Mouse (Mus musculus): Measurements from ENCODE around the gene 2310033P09Rik. TPM values are rescaled to one million over a fixed set of nuclear protein-coding genes. Genes with fewer than 3 reads are reported as not detected.
A peak's percentile ranks its signal among the peaks of the same experiment; 100 is the strongest.

Gene 2310033P09Rik
- polyA plus RNA-seq, 1 experiment from 2014 or later: 41.3 TPM

DNA sequence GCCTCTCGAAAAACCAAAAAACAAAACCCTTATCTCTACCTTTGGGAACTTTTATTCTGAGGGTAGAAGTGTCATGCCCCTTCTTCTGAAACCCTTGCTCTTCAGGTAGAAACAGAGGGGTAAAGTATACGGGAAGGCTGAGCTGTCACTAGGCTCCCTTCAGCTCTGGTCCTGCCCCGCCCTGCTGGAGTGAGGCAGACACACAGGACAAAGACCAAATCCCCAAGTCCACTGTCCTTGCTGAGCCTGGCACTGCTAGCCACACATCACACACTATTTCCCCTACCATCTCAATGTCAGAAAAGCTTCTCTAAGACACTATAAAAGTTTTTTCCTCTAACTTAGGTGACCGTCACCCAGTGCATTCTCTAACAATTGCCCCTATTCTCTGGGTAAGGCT, 14.2 kb downstream of the 2310033P09Rik start:
- H3K36me3 ChIP-seq (ENCODE audit: control insufficient read depth, insufficient read depth, low read length): peaks cover 24% of the 10 kb centered on the region
- 84% methylated on average over 4 of the region's 4 CpGs for WGBS
- H3K27ac ChIP-seq (ENCODE audit: low read depth, low read length): no peak overlapping the region; the same call in 1 of the 2 replicates
- no peak overlapping the region for H3K4me3 ChIP-seq (ENCODE audit: low read depth, low read length)
- H3K4me2 ChIP-seq: no peak overlapping the region
- H3K27me3 ChIP-seq (replicated peaks; ENCODE audit: control insufficient read depth, insufficient read depth, low read length): no peaks in the 10 kb centered on the region
- H3K9me3 ChIP-seq (ENCODE audit: control insufficient read depth, low read length): no peaks in the 10 kb centered on the region
- peaks cover 69% of the 10 kb centered on the region for H3K4me1 ChIP-seq (replicated peaks; ENCODE audit: control insufficient read depth, insufficient read depth, low read length)
- no peak for DNase-seq (ENCODE audit: low spot score)
- H3K9ac ChIP-seq (ENCODE audit: low read depth, low read length): no peak overlapping the region
- ATAC-seq (replicated peaks; ENCODE audit: low FRiP score): no peak

DNA sequence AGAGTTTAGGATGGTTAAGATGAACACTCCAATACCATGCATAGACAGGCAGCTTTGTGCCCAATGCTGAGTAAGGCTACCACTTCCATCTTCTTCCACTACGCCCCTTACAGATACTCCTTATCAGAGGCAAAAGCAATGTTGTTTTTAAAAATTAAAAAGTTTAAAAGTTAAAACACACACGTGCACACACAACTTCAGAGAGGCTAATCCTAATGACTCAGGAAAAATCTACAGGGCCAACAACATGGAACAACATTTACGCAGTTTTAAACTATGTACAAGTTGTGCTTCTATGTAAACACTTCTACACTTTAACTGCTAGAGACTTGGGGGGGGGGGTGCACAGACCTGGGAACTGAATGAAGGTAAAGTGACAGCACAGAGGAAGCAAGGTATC, 15.9 kb downstream of the 2310033P09Rik start:
- Histone ChIP-seq H3K4me1 (replicated peaks; ENCODE audit: control insufficient read depth, insufficient read depth, low read length) (peaks cover 64% of the 10 kb centered on the region), H3K9me3 (ENCODE audit: control insufficient read depth, low read length) (no peaks in the 10 kb centered on the region), H3K4me3 (ENCODE audit: low read depth, low read length) (no peak overlapping the region), H3K4me2 (no peak overlapping the region), H3K9ac (ENCODE audit: low read depth, low read length) (no peak overlapping the region), H3K36me3 (ENCODE audit: control insufficient read depth, insufficient read depth, low read length) (peaks cover 13% of the 10 kb centered on the region), H3K27me3 (replicated peaks; ENCODE audit: control insufficient read depth, insufficient read depth, low read length) (no peaks in the 10 kb centered on the region), H3K27ac (ENCODE audit: low read depth, low read length) (no peak overlapping the region)
- DNase-seq (ENCODE audit: low spot score) (no peak), ATAC-seq (replicated peaks; ENCODE audit: low FRiP score) (no peak)
- 80% methylated on average over 3 of the region's 3 CpGs for WGBS

DNA sequence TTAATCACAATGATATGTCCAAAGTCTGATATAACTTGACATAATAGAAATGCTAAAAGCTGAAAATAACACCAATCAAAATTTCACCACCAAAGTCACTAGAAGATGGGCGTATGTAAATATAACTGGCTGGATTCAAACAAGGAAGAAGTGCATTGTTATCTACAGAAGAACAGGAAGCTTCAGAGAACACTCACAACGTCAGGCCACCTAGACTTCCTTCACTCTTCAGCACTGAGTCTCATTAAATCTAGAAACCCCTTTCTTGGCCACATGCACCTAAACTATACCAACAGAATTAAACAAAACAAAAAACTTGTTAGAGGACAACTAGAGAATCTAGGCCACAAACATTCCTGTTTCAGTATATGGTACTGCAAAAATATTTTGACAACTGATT, 16.3 kb downstream of the 2310033P09Rik start:
- H3K4me2 ChIP-seq: no peak overlapping the region

DNA sequence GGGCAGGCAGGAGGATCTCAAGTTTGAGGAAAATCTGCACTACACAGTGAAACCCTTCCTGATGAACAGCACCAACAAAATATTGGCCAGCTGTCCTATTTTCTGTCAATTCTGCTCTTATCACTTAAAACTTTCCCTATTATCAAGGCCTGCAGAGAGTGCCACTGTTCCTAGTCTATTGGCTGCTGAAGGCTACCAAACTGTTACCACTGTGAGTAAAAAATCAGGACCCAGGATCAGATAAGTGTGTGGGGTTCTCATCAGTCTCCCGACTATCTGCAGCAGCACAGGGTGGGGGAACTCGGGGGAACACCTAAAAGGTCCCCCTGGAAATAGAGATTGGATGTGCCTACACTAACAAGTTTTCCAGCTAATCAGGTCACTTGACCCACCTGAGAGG, 17.0 kb downstream of the 2310033P09Rik start:
- DNase-seq (ENCODE audit: low spot score) (no peak), ATAC-seq (replicated peaks; ENCODE audit: low FRiP score) (no peak)
- Histone ChIP-seq H3K27me3 (replicated peaks; ENCODE audit: control insufficient read depth, insufficient read depth, low read length) (no peaks in the 10 kb centered on the region), H3K9ac (ENCODE audit: low read depth, low read length) (no peak overlapping the region), H3K4me2 (peak overlapping the region; percentile 98), H3K27ac (ENCODE audit: low read depth, low read length) (no peak overlapping the region), H3K4me1 (replicated peaks; ENCODE audit: control insufficient read depth, insufficient read depth, low read length) (peaks cover 66% of the 10 kb centered on the region), H3K9me3 (ENCODE audit: control insufficient read depth, low read length) (no peaks in the 10 kb centered on the region), H3K4me3 (ENCODE audit: low read depth, low read length) (no peak overlapping the region), H3K36me3 (ENCODE audit: control insufficient read depth, insufficient read depth, low read length) (peaks cover 9% of the 10 kb centered on the region)
- 40% methylated on average over 2 of the region's 2 CpGs for WGBS

More for the DNA sequence above, 16.3 kb downstream of the 2310033P09Rik start:
- ATAC-seq (replicated peaks; ENCODE audit: low FRiP score) (no peak), DNase-seq (ENCODE audit: low spot score) (no peak)
- Histone ChIP-seq H3K27me3 (replicated peaks; ENCODE audit: control insufficient read depth, insufficient read depth, low read length) (no peaks in the 10 kb centered on the region), H3K27ac (ENCODE audit: low read depth, low read length) (no peak overlapping the region), H3K4me3 (ENCODE audit: low read depth, low read length) (no peak overlapping the region), H3K9me3 (ENCODE audit: control insufficient read depth, low read length) (no peaks in the 10 kb centered on the region), H3K9ac (ENCODE audit: low read depth, low read length) (no peak overlapping the region), H3K36me3 (ENCODE audit: control insufficient read depth, insufficient read depth, low read length) (peaks cover 10% of the 10 kb centered on the region), H3K4me1 (replicated peaks; ENCODE audit: control insufficient read depth, insufficient read depth, low read length) (peaks cover 66% of the 10 kb centered on the region)
- WGBS: 32% methylated on average over 2 of the region's 2 CpGs

DNA sequence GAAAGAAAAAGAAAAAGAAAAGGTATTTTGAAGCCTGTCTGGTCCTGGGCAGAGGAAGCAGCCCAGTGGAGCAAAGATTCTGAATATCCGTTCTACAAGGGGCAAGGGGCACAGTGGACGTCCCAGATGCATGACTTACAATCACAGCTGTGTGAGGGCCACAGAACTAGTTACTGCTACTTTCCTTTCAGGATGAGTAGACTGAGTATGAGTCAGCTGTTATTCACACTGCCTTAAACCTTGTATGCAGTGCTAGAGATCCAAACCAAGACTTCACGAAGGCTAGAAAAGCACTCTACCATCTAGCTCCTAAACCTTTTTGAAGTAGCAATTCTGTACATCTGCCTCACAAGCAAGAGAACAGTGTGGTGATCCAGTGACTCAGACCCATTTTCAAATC, 18.1 kb downstream of the 2310033P09Rik start:
- ATAC-seq (replicated peaks; ENCODE audit: low FRiP score) (no peak), DNase-seq (ENCODE audit: low spot score) (no peak)
- Histone ChIP-seq H3K4me3 (ENCODE audit: low read depth, low read length) (peak overlapping the region; percentile 86), H3K27me3 (replicated peaks; ENCODE audit: control insufficient read depth, insufficient read depth, low read length) (no peaks in the 10 kb centered on the region), H3K9ac (ENCODE audit: low read depth, low read length) (peak overlapping the region; percentile 92), H3K4me2 (peak overlapping the region; percentile 98), H3K4me1 (replicated peaks; ENCODE audit: control insufficient read depth, insufficient read depth, low read length) (peaks cover 58% of the 10 kb centered on the region), H3K36me3 (ENCODE audit: control insufficient read depth, insufficient read depth, low read length) (peaks cover 8% of the 10 kb centered on the region), H3K9me3 (ENCODE audit: control insufficient read depth, low read length) (no peaks in the 10 kb centered on the region), H3K27ac (ENCODE audit: low read depth, low read length) (no peak overlapping the region)
- 49% methylated on average over 3 of the region's 3 CpGs for WGBS

DNA sequence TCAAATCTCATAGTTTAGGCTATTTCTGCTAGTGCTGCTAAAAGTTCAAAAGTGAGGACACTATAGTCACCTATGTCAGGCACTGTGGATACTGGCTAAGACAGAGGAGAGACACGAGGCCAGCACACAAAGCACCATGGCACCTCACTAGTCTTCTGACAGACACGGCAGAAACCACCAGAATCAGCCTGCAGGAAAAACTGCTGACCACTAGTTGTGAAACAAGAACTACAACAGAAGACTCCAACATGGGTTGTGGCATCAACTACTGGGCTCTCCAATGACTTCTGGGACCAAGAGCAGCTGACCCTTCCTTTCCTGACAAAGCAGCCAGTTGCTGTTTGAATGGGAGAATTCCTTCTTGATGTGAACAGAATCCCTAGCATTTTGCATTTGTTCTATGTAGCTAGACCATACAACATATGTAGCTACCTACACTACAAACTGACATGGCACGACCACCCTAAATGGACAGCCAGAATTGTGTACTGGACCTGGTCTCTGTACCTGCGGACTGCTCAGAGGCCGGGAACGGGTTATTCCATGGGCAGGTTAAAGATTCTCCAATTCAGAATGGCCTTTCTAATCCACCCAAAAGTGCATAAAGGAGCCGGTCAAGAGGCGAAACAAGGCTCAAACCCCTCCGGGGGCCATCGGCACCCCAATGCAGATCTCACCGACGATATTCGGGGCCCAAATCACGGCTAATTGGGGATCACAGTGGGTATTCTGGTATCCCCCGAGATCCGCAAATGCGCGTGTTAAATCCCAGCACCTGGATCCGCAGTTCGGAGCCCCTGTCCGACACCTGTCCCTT, 18.9 kb downstream of the 2310033P09Rik start:
- peaks cover 55% of the 10 kb centered on the region for H3K4me1 ChIP-seq (replicated peaks; ENCODE audit: control insufficient read depth, insufficient read depth, low read length)
- DNase-seq (ENCODE audit: low spot score) (no peak), ATAC-seq (replicated peaks; ENCODE audit: low FRiP score) (no peak)
- peak overlapping the region; percentile 92 for H3K9ac ChIP-seq (ENCODE audit: low read depth, low read length)
- peak overlapping the region; percentile 91 for H3K27ac ChIP-seq (ENCODE audit: low read depth, low read length)
- peak overlapping the region; percentile 98 for H3K4me2 ChIP-seq
- H3K9me3 ChIP-seq (ENCODE audit: control insufficient read depth, low read length): no peaks in the 10 kb centered on the region
- H3K27me3 ChIP-seq (replicated peaks; ENCODE audit: control insufficient read depth, insufficient read depth, low read length): no peaks in the 10 kb centered on the region
- WGBS: 4% methylated on average over 21 of the region's 21 CpGs
- H3K4me3 ChIP-seq (ENCODE audit: low read depth, low read length): peak overlapping the region; percentile 86
- peaks cover 4% of the 10 kb centered on the region; the same call in 1 of the 2 replicates for H3K36me3 ChIP-seq (ENCODE audit: control insufficient read depth, insufficient read depth, low read length)

DNA sequence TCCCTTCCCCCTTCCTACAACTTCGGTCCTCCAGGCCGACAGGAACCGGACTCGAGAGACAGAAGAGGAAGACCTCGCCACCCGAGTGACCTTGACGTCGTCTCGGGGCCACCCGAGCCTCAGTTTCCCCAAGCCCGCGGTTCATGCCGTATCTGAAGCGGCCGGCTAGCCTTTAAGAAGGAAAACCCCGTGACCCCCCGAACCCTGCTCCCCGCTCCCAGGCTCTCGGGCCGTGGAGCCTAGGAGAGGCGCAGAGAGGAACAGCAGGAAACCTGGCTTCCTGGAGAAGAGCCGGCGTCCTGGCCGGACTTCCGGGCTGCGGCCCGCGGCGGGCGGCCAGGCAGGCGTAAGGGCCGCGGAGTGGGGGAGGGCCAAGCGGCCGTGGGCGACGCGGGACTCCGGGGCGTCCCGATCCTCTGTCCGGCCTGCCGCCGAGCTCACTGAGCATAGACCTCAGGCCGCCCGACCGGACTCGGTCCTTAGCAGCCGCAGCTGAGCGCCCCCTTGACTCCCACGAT, 19.5 kb downstream of the 2310033P09Rik start:
- Histone ChIP-seq H3K36me3 (ENCODE audit: control insufficient read depth, insufficient read depth, low read length) (0 out of 2 replicates have a peak, but pooled peaks cover 3% of the 10 kb centered on the region), H3K4me2 (peak overlapping the region; percentile 98), H3K27ac (ENCODE audit: low read depth, low read length) (peak overlapping the region; percentile 91), H3K9ac (ENCODE audit: low read depth, low read length) (peak overlapping the region; percentile 92), H3K27me3 (replicated peaks; ENCODE audit: control insufficient read depth, insufficient read depth, low read length) (no peaks in the 10 kb centered on the region), H3K4me1 (replicated peaks; ENCODE audit: control insufficient read depth, insufficient read depth, low read length) (peaks cover 48% of the 10 kb centered on the region), H3K9me3 (ENCODE audit: control insufficient read depth, low read length) (no peaks in the 10 kb centered on the region), H3K4me3 (ENCODE audit: low read depth, low read length) (peak overlapping the region; percentile 86)
- ATAC-seq (replicated peaks; ENCODE audit: low FRiP score): peak; percentile 59
- WGBS: under 1% methylated on average over 50 of the region's 51 CpGs
- DNase-seq (ENCODE audit: low spot score): peak; percentile 43

DNA sequence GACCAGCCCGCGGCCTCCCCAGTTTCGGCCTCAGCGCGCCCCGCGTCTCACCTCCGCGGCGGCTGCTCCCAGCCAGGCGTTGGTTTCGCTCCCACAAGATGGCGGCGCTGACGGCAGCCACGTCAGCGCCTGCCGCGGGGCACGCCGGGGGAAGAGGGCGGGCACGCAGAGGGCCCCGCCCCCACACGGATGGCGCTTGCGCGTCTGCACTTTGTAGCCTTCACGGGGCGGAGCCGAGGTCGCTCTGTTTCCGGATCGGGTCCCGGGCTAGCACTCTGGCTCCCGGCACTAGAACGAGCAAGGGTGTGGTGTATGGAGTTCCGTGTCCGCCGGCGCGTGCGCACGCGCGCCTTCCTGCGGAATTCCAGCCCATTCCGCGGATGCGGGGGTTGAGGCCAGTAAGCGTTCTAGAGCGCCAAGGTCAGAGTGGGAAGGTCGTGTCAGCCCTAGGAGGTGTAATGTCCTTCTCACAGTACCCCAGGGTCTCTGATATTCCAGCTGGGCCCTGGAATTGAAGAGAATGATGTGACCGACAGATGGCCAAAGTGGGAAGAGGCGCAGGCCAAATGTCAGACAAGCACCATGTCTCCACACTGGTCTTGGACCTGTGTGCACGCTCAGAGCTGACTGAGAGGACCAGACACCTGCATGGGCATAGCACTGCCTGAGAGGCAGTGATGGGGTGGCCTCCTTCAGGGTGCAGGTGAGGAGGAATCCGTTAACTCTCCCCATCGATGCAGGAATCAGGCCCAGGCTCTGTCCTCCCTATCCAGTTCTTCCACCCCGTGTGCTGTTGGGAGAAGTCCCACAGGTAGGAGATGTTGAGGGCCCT, 20.2 kb downstream of the 2310033P09Rik start, which contains the start of gene Arf1:
Gene Arf1, minus strand, starts transcription at position 149 of the 832 bp plus-strand sequence.
- H3K27me3 ChIP-seq (replicated peaks; ENCODE audit: control insufficient read depth, insufficient read depth, low read length): no peaks in the 10 kb centered on the region
- H3K27ac ChIP-seq (ENCODE audit: low read depth, low read length): peak within 1 kb of the TSS; percentile 91
- peak within 1 kb of the TSS; percentile 98 for H3K4me2 ChIP-seq
- peak within 1 kb of the TSS; percentile 86 for H3K4me3 ChIP-seq (ENCODE audit: low read depth, low read length)
- peak; percentile 95 for ATAC-seq (replicated peaks; ENCODE audit: low FRiP score)
- WGBS: 3% methylated on average over 58 of the region's 59 CpGs
- peaks cover 42% of the 10 kb centered on the region for H3K4me1 ChIP-seq (replicated peaks; ENCODE audit: control insufficient read depth, insufficient read depth, low read length)
- H3K9ac ChIP-seq (ENCODE audit: low read depth, low read length): peak within 1 kb of the TSS; percentile 92
- H3K36me3 ChIP-seq (ENCODE audit: control insufficient read depth, insufficient read depth, low read length): 0 out of 2 replicates have a peak, but pooled peaks cover 3% of the 10 kb centered on the region
- DNase-seq (ENCODE audit: low spot score): peak; percentile 95
- H3K9me3 ChIP-seq (ENCODE audit: control insufficient read depth, low read length): no peaks in the 10 kb centered on the region

Data from liver, embryonic 11.5 days (tissue).